Mouse (Mus musculus) kidney, embryonic 14.5 days (tissue): Measurements from ENCODE around the gene Reep1. TPM values are rescaled to one million over a fixed set of nuclear protein-coding genes. Genes with fewer than 3 reads are reported as not detected.

Experiments used
- ATAC-seq: fragments of 200-750 bp; cut with Nextera tagmentation; 2 replicates; pipeline ENCODE4 v1.8.0; 2017; ENCODE audit warnings: moderate number of reproducible peaks, mild to moderate bottlenecking, moderate TSS enrichment, moderate library complexity; ENCODE audit not compliant: low FRiP score, low TSS enrichment
- H3K27ac ChIP-seq: fragments of 300-500 bp; sonication (generic); 2 replicates; pipeline ENCODE4 v1.5.1; 2014; ENCODE audit warnings: low read depth, mild to moderate bottlenecking, low read length, moderate library complexity, mixed read lengths
- H3K27me3 ChIP-seq: fragments of 300-500 bp; sonication (generic); 2 replicates; pipeline ENCODE4 v1.6.1; 2014; ENCODE audit warnings: mild to moderate bottlenecking, low read length; ENCODE audit not compliant: control insufficient read depth, insufficient read depth
- H3K36me3 ChIP-seq: fragments of 300-500 bp; sonication (generic); 2 replicates; pipeline ENCODE4 v1.6.1; 2014; ENCODE audit warnings: low read length, mixed read lengths; ENCODE audit not compliant: control insufficient read depth, insufficient read depth
- H3K4me1 ChIP-seq: fragments of 300-500 bp; sonication (generic); 2 replicates; pipeline ENCODE4 v1.6.1; 2014; ENCODE audit warnings: low read length, mixed read lengths; ENCODE audit not compliant: control insufficient read depth, insufficient read depth
- H3K4me2 ChIP-seq: fragments of 300-500 bp; sonication (generic); replicated peaks from 2 replicates; pipeline ENCODE4 v1.6.1; 2014; ENCODE audit warnings: low read depth, mild to moderate bottlenecking, low read length
- H3K4me3 ChIP-seq: fragments of 300-500 bp; sonication (generic); 2 replicates; pipeline ENCODE4 v1.5.1; 2014; ENCODE audit warnings: mild to moderate bottlenecking, low read length
- H3K9ac ChIP-seq: fragments of 300-500 bp; sonication (generic); 2 replicates; pipeline ENCODE4 v1.6.1; 2014; ENCODE audit warnings: low read depth, mild to moderate bottlenecking, low read length, moderate library complexity
- H3K9me3 ChIP-seq: fragments of 300-500 bp; sonication (generic); 2 replicates; pipeline ENCODE4 v1.6.1; 2016; ENCODE audit warnings: low read length; ENCODE audit not compliant: control insufficient read depth
- WGBS: fragments of 180-500 bp; shearing (Covaris S2); extraction: QIAGEN DNeasy Blood & Tissue Kit; methylation state at CpG from one replicate; pipeline ENCODE4 v1.1.7; 2014; 5-methylcytosine and 5-hydroxymethylcytosine counted together
- polyA plus RNA-seq: library from polyadenylated mRNA; unstranded; fragments of >200 nt; fragmentation: Nextera tagmentation; extraction: Ambion mirVana; gene quantifications from 2 replicates; pipeline ENCODE4 v1.2.1, GENCODE M21; 2014

Gene Reep1
- 5.9 and 13.2 TPM in 2 replicates for polyA plus RNA-seq

DNA sequence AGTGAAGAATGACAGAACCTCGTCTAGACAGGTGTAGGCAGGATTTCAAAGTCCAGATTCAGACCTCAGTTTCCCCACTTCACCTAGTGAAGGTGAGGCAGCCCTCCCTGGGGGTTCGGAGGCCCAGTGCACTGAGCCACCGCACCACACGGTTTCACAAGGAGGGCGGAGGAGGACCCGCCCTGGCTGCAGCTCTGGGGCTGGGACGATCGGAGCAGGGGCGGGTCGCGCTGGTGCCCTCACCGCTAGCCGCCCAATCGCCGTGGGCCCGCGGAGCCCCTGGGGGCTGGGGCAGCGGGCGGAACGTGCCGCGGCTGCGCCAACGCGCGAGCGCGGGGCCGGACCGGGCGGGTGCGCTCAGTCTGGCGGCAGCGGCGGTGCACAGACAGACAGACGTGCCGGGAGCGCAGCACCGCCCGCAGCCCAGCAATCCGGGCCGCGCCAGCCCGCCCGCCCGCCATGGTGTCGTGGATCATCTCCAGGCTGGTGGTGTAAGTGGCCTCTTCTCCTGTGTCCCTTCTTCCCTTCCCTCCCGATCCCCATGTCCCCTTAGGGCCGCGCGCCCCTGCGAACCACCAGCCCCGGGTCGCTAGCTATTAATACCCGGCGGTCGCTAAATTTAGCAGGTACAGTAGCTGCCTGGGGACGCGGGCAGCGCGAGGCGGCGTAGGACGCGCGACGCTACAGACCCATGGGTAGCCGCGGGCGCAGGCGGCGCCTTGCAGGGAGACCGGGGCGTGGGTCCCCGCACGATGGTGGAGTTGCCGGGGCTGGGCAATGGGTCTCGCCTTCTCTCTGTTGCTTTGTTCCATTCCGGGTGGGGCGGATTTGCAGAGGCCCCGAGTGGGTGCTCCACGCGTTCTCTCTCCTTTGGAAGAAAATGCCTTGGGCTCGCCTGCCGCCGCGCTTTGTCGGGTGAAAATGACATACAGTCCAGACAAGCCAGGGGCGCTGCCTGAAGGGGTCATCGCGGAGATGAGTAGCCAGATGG lies at the start of gene Reep1:
Gene Reep1 (plus strand): TSS at position 51 of the 991 bp plus-strand sequence.
- peak within 1 kb of the TSS; percentile 98 for H3K4me2 ChIP-seq
- peak; percentile 92 for ATAC-seq
- H3K4me1 ChIP-seq, result 0 out of 2 replicates have a peak, but pooled peaks cover 8% of the 10 kb centered on the region
- H3K27ac ChIP-seq, result no peak within 1 kb of the TSS
- H3K9me3 ChIP-seq, result no peaks in the 10 kb centered on the region
- H3K36me3 ChIP-seq, result no peaks in the 10 kb centered on the region
- peak within 1 kb of the TSS; percentile 60 for H3K4me3 ChIP-seq
- H3K9ac ChIP-seq, result peak within 1 kb of the TSS; percentile 65
- WGBS, result 1% methylated on average over 84 of the region's 91 CpGs
- peaks cover 10% of the 10 kb centered on the region for H3K27me3 ChIP-seq

DNA sequence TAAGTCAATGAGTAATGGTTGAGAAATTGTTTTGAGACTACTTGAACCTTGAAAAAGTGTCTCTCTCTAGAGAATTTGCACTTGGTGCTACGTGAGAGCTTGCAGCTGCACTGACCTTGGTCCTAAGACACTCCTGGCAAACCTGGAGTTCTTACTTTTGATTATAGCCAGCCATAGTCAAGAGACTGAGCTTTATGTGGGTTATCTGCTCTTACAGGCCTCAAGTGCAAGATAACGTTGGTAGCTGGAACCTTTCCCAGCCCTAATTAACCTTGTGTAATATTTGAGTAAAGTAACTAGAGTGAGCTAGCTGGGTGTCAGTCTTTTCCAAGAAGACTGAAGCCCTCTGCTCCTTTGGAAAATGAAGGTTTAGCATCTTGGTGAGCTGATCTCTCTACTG lies 49.1 kb upstream of the Reep1 start:
- no peaks in the 10 kb centered on the region for H3K9me3 ChIP-seq
- H3K4me2 ChIP-seq, result no peak overlapping the region
- 77% methylated on average over 2 of the region's 2 CpGs for WGBS
- H3K4me3 ChIP-seq, result no peak overlapping the region
- no peaks in the 10 kb centered on the region for H3K4me1 ChIP-seq
- H3K9ac ChIP-seq, result no peak overlapping the region
- no peak overlapping the region for H3K27ac ChIP-seq
- H3K36me3 ChIP-seq, result no peaks in the 10 kb centered on the region
- no peak for ATAC-seq
- no peaks in the 10 kb centered on the region for H3K27me3 ChIP-seq

DNA sequence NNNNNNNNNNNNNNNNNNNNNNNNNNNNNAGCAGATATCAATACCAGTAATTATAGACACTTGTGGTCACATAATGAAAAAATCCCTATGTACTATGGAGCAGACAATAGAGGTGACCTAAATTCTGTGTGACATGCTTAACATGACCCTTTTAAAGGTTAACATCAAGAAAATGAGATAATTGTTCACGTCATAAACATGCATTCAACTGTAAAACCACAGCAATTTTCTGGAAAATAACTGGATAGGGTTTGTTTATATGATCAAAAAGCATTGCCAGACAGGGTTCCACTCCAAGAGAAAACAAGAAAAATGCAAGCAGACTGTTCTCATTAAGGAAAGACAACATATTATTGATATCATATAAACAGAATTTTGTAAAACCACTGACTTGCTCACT lies 42.9 kb upstream of the Reep1 start:
- 83% methylated on average over 1 of the region's 1 CpGs for WGBS
- Histone ChIP-seq H3K4me3 (no peak overlapping the region), H3K27me3 (no peaks in the 10 kb centered on the region), H3K27ac (no peak overlapping the region), H3K9ac (no peak overlapping the region), H3K9me3 (no peaks in the 10 kb centered on the region), H3K4me2 (no peak overlapping the region), H3K4me1 (no peaks in the 10 kb centered on the region), H3K36me3 (no peaks in the 10 kb centered on the region)
- no peak for ATAC-seq

DNA sequence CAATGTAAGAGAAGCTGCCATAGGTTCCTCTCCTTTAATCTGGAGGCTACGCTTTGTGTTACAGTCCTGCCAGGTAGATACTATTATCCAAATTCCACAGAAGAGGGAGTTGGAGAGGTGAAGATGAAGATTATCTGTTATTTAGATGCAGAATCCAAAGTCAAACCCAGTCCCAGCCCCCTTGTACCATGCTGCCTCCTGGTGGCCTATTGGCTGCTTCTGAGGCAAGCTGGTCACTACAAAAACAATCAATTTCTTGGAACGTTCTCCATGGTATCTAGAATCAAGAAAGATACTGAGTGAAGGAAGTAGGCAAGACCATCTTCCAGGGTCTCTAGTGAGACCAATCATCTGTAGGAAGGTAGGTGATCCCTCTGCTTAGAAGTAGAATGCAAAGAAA lies 34.2 kb upstream of the Reep1 start:
- no peak for ATAC-seq
- Histone ChIP-seq H3K9ac (no peak overlapping the region), H3K27me3 (no peaks in the 10 kb centered on the region), H3K36me3 (no peaks in the 10 kb centered on the region), H3K4me1 (no peaks in the 10 kb centered on the region), H3K4me3 (no peak overlapping the region), H3K27ac (no peak overlapping the region), H3K9me3 (no peaks in the 10 kb centered on the region), H3K4me2 (no peak overlapping the region)
- 78% methylated on average over 2 of the region's 2 CpGs for WGBS

DNA sequence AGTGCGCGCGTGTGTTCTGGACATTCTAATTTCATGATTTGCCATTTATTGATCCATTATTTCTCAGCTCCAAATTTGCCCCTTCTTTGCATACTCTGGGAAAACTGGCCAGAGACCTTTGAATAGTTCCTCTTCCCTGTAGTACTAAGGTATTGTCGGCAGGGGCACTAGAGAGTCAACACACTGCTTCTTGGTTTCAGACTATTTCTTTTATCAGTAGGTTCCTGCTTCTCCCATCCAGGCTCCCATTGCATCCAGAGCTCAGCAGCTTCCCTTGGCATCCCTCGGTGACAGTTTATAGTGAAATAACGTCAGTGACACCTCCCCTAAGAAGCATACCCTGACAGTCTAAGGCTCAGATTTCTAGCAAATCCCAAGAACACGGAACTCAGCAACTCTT lies 28.5 kb upstream of the Reep1 start:
- Histone ChIP-seq H3K9me3 (no peaks in the 10 kb centered on the region), H3K27me3 (no peaks in the 10 kb centered on the region), H3K27ac (no peak overlapping the region), H3K9ac (no peak overlapping the region), H3K4me3 (no peak overlapping the region), H3K4me2 (no peak overlapping the region), H3K36me3 (no peaks in the 10 kb centered on the region), H3K4me1 (no peaks in the 10 kb centered on the region)
- ATAC-seq, result no peak
- WGBS, result 65% methylated on average over 7 of the region's 7 CpGs

DNA sequence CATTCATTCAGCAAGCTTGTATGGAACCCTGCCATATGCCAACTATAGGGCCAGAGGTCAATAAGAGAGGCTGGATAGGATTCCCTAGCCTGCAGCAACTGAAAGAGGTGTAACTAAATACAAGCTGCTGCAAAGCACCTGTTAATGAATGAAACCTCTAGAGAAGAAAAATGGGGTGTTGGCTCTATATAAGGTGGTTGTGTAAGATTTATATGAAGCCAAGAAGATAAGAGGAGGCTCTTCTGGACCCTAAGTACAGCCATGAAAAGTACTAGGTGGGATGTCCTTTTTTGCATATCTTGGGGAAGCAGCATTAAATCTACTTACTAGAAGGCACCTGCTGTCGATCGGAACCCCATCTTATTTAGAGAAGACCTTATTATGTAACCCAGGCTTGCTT lies 12.2 kb upstream of the Reep1 start:
- WGBS, result 94% methylated on average over 2 of the region's 2 CpGs
- H3K9ac ChIP-seq, result no peak overlapping the region

DNA sequence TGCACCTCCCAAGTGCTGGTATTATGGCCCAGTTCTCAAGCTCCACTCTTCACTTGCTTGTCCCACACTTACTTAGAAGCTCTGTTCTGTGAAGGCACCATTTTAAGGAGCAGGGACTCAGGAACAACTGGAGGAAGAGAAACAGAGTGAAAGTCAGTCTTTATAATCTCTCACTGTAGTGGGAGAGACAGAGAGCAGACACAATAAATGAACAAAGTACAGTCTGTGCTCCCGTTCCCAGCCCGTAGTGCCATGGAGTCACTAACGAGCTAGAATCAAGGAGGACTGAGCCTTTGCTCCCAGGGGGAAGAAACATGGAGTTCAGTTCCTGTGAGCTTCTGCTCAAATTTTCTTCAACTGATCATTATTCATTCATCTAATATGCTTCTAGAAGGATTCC lies 11.8 kb upstream of the Reep1 start:
- Histone ChIP-seq H3K4me1 (no peaks in the 10 kb centered on the region), H3K9ac (no peak overlapping the region), H3K4me2 (no peak overlapping the region), H3K27me3 (no peaks in the 10 kb centered on the region), H3K4me3 (no peak overlapping the region), H3K27ac (no peak overlapping the region), H3K9me3 (no peaks in the 10 kb centered on the region), H3K36me3 (no peaks in the 10 kb centered on the region)
- WGBS, result 79% methylated on average over 3 of the region's 3 CpGs
- ATAC-seq, result no peak

More for the DNA sequence above, 12.2 kb upstream of the Reep1 start:
- H3K27ac ChIP-seq, result no peak overlapping the region
- H3K36me3 ChIP-seq, result no peaks in the 10 kb centered on the region
- H3K9me3 ChIP-seq, result no peaks in the 10 kb centered on the region
- no peaks in the 10 kb centered on the region for H3K27me3 ChIP-seq
- no peak overlapping the region for H3K4me3 ChIP-seq
- no peaks in the 10 kb centered on the region for H3K4me1 ChIP-seq
- H3K4me2 ChIP-seq, result no peak overlapping the region
- no peak for ATAC-seq

DNA sequence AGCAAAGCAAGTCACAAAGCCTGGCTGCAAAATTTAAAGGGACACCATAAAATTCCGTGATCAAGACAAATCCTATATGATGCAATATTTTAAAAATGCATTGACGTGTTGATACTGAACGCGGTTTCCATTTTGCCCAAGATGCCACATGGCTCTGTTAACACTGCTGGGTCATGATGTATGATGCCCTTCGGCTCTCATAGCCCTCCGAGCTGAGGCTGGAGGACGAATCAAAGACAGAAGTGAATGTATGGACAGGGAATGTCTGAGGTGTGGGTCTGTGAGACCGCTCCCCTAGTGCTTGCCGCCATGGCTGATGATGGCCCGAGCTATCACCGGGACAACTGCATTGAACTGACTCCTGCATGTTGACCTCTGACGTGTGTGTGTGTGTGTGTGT lies 490 bp upstream of the Reep1 start:
- Histone ChIP-seq H3K9me3 (no peaks in the 10 kb centered on the region), H3K4me3 (no peak overlapping the region), H3K4me1 (0 out of 2 replicates have a peak, but pooled peaks cover 8% of the 10 kb centered on the region), H3K27ac (no peak overlapping the region), H3K4me2 (no peak overlapping the region), H3K9ac (no peak overlapping the region), H3K36me3 (no peaks in the 10 kb centered on the region), H3K27me3 (peaks cover 10% of the 10 kb centered on the region)
- 86% methylated on average over 12 of the region's 12 CpGs for WGBS
- ATAC-seq, result no peak

DNA sequence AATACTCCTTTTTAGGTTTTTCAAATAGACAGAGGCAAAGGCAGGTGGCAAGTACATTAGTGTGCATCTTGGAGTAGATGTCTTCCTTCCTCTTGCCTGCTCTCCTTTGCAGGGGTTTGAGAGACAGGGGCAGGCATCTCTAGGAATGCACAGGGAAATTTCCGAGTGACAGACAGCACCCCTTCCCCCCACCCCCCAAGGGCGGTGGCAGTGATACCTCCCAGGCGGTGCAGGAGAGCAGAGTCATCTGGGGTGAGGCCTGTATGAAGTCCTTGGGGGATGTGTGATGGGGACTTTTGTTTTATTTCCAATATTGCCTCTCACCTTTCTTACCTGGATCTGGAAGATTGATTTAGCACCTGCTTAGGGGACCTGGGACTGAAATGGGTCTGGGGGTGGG lies 1.2 kb downstream of the Reep1 start:
- H3K27ac ChIP-seq, result no peak overlapping the region
- peak overlapping the region; percentile 98 for H3K4me2 ChIP-seq
- 0 out of 2 replicates have a peak, but pooled peaks have one; percentile 3 for ATAC-seq
- peak overlapping the region; percentile 65; the same call in 1 of the 2 replicates for H3K9ac ChIP-seq
- H3K4me3 ChIP-seq, result peak overlapping the region; percentile 60
- H3K36me3 ChIP-seq, result no peaks in the 10 kb centered on the region
- 0 out of 2 replicates have a peak, but pooled peaks cover 8% of the 10 kb centered on the region for H3K4me1 ChIP-seq
- peaks cover 10% of the 10 kb centered on the region for H3K27me3 ChIP-seq
- no peaks in the 10 kb centered on the region for H3K9me3 ChIP-seq
- WGBS, result 8% methylated on average over 3 of the region's 3 CpGs
